Mouse (Mus musculus) liver, embryonic 14.5 days (tissue): Measurements from ENCODE around the gene Zbtb1.

Experiments
- CTCF ChIP-seq: IDR thresholded peaks from 2 replicates; pipeline ENCODE4 v1.5.1; 2016; ENCODE audit warnings: antibody characterized with exemption, low read depth, control low read depth
- EP300 ChIP-seq: IDR thresholded peaks from 2 replicates; pipeline ENCODE4 v1.6.1; 2016; ENCODE audit warnings: antibody characterized with exemption, low read depth

DNA sequence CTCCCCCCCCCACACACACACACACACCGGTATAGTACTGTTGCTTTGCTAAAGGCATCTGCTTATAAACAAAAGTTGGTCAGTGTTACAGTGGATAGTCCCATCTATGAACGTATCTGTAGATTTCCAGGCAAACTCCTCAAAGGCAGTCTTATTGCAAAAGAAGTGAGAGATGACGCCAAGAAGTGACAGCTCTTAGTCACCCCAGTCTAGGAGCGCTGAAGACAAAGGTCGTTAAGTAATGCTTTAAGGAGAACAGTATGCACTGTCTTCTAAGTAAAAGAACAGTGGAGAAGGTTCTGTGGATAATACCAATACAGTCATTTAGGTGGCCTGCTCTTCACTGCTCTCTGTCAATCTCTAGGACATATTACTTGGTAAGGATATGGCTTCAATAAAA, 22.9 kb downstream of the Zbtb1 start:
- TF ChIP-seq CTCF (no peak), EP300 (no peak)
